Mouse (Mus musculus): ENCODE measurements around the gene Hist1h1a. TPM values are rescaled to one million over a fixed set of nuclear protein-coding genes. Genes with fewer than 3 reads are reported as not detected.
"Not testable (repeated sequence)": the region's sequence is repeated elsewhere in the genome, so short reads cannot be mapped to it uniquely, and the experiment has no call there.

Hist1h1a gene
- polyA plus RNA-seq, 1 experiment from 2014 or later: 4.3 TPM

DNA sequence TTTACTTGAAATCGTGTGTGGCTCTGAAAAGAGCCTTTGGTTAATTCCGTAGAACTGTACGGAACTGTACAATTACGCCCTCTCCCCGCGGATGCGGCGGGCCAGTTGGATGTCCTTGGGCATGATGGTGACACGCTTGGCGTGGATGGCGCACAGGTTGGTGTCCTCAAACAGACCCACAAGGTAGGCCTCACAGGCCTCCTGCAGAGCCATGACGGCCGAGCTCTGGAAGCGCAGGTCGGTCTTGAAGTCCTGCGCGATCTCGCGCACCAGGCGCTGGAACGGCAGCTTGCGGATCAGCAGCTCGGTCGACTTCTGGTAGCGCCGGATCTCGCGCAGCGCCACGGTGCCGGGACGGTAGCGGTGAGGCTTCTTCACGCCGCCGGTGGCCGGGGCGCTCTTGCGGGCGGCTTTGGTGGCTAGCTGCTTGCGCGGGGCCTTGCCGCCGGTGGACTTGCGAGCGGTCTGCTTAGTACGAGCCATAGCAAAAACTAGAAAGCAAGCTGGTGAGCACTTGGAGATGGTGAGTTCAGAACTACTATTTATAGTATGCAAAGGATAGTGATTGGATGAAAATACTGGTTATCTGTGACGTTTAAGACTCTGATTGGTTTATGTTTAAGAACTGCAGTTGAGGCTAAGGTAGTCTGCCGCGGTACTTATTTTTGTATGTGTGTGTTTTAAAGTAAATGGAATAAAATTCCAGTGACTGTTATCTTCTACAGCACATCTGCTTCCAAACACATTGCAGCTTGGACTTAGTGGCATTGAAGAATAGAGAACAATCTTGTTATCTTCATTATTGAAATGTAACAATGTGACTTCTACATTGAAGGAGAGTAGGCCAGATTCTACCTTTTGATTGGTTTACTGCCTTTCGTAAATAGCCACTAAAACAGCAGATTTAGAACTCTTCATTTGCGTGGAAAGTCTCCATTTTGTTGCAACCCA, 1.3 kb upstream of the Hist1h1a start, which contains the start of gene Hist1h3a:
TSS of gene Hist1h3a (minus strand) at position 516 of the 951 bp plus-strand sequence.
- H3K27me3 ChIP-seq; H3K9me3 ChIP-seq (replicated peaks); H3K36me3 ChIP-seq (replicated peaks): not testable (repeated sequence)
- ATAC-seq (ENCODE audit: insufficient read depth): peak; percentile 48
- H3K4me2 ChIP-seq: peak within 1 kb of the TSS; percentile 87
- peak within 1 kb of the TSS; percentile 67 for H3K9ac ChIP-seq
- H3K4me1 ChIP-seq (replicated peaks): peaks cover 63% of the 10 kb centered on the region
- WGBS (ENCODE audit: insufficient replicate concordance): under 1% methylated on average over 33 of the region's 52 CpGs
- H3K4me3 ChIP-seq (replicated peaks): peak within 1 kb of the TSS; percentile 61
- H3K27ac ChIP-seq (replicated peaks): peak within 1 kb of the TSS; percentile 99

DNA sequence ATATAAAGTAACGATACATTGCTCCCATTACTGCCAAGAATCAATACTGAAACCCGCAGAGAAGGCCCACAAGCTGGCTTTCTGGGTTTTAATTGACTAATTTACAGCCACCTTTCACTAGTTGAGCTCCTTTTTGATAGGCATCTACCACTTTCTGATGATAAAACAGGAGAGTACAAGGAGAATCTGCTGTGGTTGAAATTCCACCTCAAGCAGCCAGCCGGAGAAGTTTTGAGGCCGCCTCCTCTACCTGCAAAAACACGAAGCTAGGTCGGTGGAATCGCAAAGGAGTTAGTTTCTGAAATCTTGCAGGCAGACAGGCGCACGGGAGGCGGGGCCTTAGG, 252 bp upstream of the Hist1h1a start:
- no peaks in the 10 kb centered on the region for H3K36me3 ChIP-seq (replicated peaks)
- peak overlapping the region; percentile 61 for H3K4me3 ChIP-seq (replicated peaks)
- H3K27me3 ChIP-seq: no peaks in the 10 kb centered on the region
- H3K4me2 ChIP-seq: peak overlapping the region; percentile 87
- H3K9ac ChIP-seq: peak overlapping the region; percentile 61
- H3K27ac ChIP-seq (replicated peaks): peak overlapping the region; percentile 99
- ATAC-seq (ENCODE audit: insufficient read depth): no peak
- H3K4me1 ChIP-seq (replicated peaks): peaks cover 54% of the 10 kb centered on the region
- H3K9me3 ChIP-seq (replicated peaks): no peaks in the 10 kb centered on the region
- WGBS (ENCODE audit: insufficient replicate concordance): under 1% methylated on average over 10 of the region's 10 CpGs

GRCm38 (mm10) chr13:23764324-23765171, 1.1 kb downstream of the Hist1h1a start:
- no peak for ATAC-seq (ENCODE audit: insufficient read depth)
- H3K27me3 ChIP-seq: no peaks in the 10 kb centered on the region
- H3K4me2 ChIP-seq: peak overlapping the region; percentile 87
- whole genome bisulfite sequencing (ENCODE audit: insufficient replicate concordance): 22% methylated on average over 12 of the region's 12 CpGs
- peak overlapping the region; percentile 61 for H3K4me3 ChIP-seq (replicated peaks)
- peak overlapping the region; percentile 99 for H3K27ac ChIP-seq (replicated peaks)
- no peaks in the 10 kb centered on the region for H3K36me3 ChIP-seq (replicated peaks)
- H3K9ac ChIP-seq: peak overlapping the region; percentile 74
- H3K4me1 ChIP-seq (replicated peaks): peaks cover 42% of the 10 kb centered on the region
- H3K9me3 ChIP-seq (replicated peaks): no peaks in the 10 kb centered on the region

DNA sequence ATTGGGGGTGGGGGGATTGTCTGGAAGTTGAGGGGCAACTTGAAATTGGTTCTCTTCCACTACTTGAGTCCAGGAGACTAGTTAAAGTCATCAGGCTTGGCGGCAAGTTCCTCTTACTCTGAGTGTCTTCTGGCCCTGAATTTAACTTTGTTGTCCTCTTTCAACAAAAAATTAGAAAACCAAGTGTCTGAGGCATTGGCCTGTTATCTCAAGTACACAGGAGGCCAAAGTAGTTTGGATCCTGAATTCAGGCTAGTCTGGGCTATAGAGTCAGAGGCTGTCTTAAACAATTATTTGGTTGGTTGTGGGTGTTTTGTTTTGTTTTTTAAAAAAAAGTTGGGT, 1.7 kb downstream of the Hist1h1a start:
- no peaks in the 10 kb centered on the region for H3K9me3 ChIP-seq (replicated peaks)
- 12% methylated on average over 1 of the region's 1 CpGs for WGBS (ENCODE audit: insufficient replicate concordance)
- peak overlapping the region; percentile 87 for H3K4me2 ChIP-seq
- peak overlapping the region; percentile 61 for H3K4me3 ChIP-seq (replicated peaks)
- no peak for ATAC-seq (ENCODE audit: insufficient read depth)
- H3K27me3 ChIP-seq: no peaks in the 10 kb centered on the region
- no peaks in the 10 kb centered on the region for H3K36me3 ChIP-seq (replicated peaks)
- H3K4me1 ChIP-seq (replicated peaks): peaks cover 38% of the 10 kb centered on the region
- peak overlapping the region; percentile 99 for H3K27ac ChIP-seq (replicated peaks)
- H3K9ac ChIP-seq: peak overlapping the region; percentile 74

- Histone ChIP-seq H3K9ac (no peak overlapping the region), H3K4me3 (replicated peaks) (no peak overlapping the region), H3K4me1 (replicated peaks) (peaks cover 32% of the 10 kb centered on the region), H3K27ac (replicated peaks) (no peak overlapping the region), H3K27me3 (no peaks in the 10 kb centered on the region), H3K4me2 (no peak overlapping the region), H3K36me3 (replicated peaks) (no peaks in the 10 kb centered on the region), H3K9me3 (replicated peaks) (no peaks in the 10 kb centered on the region)
- ATAC-seq (ENCODE audit: insufficient read depth): no peak
These were observed 3.3 kb downstream of the Hist1h1a start for GRCm38 (mm10) chr13:23766772-23767171.

GRCm38 (mm10) chr13:23768834-23769397, 5.5 kb downstream of the Hist1h1a start:
- no peak overlapping the region for H3K4me3 ChIP-seq (replicated peaks)
- no peak overlapping the region for H3K9ac ChIP-seq
- no peaks in the 10 kb centered on the region for H3K9me3 ChIP-seq (replicated peaks)
- ATAC-seq (ENCODE audit: insufficient read depth): no peak
- no peak overlapping the region for H3K27ac ChIP-seq (replicated peaks)
- H3K4me1 ChIP-seq (replicated peaks): peaks cover 39% of the 10 kb centered on the region
- no peaks in the 10 kb centered on the region for H3K27me3 ChIP-seq
- WGBS (ENCODE audit: insufficient replicate concordance): 29% methylated on average over 5 of the region's 5 CpGs
- no peaks in the 10 kb centered on the region for H3K36me3 ChIP-seq (replicated peaks)
- no peak overlapping the region for H3K4me2 ChIP-seq

DNA sequence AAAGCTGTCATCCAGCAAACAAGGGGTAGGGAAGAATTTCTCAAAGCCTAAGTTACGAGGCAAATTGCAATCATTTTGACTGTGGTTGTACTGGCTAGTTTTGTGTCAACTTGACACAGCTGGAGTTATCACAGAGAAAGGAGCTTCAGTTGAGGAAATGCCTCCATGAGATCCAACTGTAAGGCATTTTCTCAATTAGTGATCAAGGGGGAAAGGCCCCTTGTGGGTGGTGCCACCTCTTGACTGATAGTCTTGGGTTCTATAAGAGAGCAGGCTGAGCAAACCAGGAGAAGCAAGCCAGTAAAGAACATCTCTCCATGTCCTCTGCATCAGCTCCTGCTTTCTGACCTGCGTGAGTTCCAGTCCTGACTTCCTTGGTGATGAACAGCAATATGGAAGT, 6.1 kb downstream of the Hist1h1a start, which contains the start of gene Trim38:
TSS of gene Trim38 (plus strand) at position 301 of the 400 bp plus-strand sequence.
- not testable (repeated sequence) for H3K27ac ChIP-seq (replicated peaks); H3K4me3 ChIP-seq (replicated peaks); H3K27me3 ChIP-seq; ATAC-seq (ENCODE audit: insufficient read depth); H3K36me3 ChIP-seq (replicated peaks); H3K9ac ChIP-seq; H3K4me2 ChIP-seq; H3K9me3 ChIP-seq (replicated peaks)
- peaks cover 32% of the 10 kb centered on the region for H3K4me1 ChIP-seq (replicated peaks)
- WGBS (ENCODE audit: insufficient replicate concordance): 60% methylated on average over 2 of the region's 2 CpGs

GRCm38 (mm10) chr13:23772561-23773313, 9.3 kb downstream of the Hist1h1a start:
- ATAC-seq (ENCODE audit: insufficient read depth): peak; percentile 93
- Histone ChIP-seq H3K9me3 (replicated peaks) (no peaks in the 10 kb centered on the region), H3K9ac (peak overlapping the region; percentile 42; the same call in 1 of the 2 replicates), H3K4me3 (replicated peaks) (peak overlapping the region; percentile 41), H3K4me1 (replicated peaks) (peaks cover 37% of the 10 kb centered on the region), H3K4me2 (peak overlapping the region; percentile 64), H3K36me3 (replicated peaks) (no peaks in the 10 kb centered on the region), H3K27ac (replicated peaks) (peak overlapping the region; percentile 48), H3K27me3 (no peaks in the 10 kb centered on the region)
- WGBS (ENCODE audit: insufficient replicate concordance): 17% methylated on average over 21 of the region's 21 CpGs

GRCm38 (mm10) chr13:23778339-23778738, 14.9 kb downstream of the Hist1h1a start:
- ATAC-seq (ENCODE audit: insufficient read depth): 0 out of 2 replicates have a peak, but pooled peaks have one; percentile 34
- no peaks in the 10 kb centered on the region for H3K36me3 ChIP-seq (replicated peaks)
- H3K4me2 ChIP-seq: no peak overlapping the region
- H3K27me3 ChIP-seq: no peaks in the 10 kb centered on the region
- H3K4me1 ChIP-seq (replicated peaks): peaks cover 30% of the 10 kb centered on the region
- WGBS (ENCODE audit: insufficient replicate concordance): 73% methylated on average over 7 of the region's 7 CpGs
- H3K27ac ChIP-seq (replicated peaks): no peak overlapping the region
- no peak overlapping the region for H3K9ac ChIP-seq
- H3K9me3 ChIP-seq (replicated peaks): no peaks in the 10 kb centered on the region
- H3K4me3 ChIP-seq (replicated peaks): no peak overlapping the region

DNA sequence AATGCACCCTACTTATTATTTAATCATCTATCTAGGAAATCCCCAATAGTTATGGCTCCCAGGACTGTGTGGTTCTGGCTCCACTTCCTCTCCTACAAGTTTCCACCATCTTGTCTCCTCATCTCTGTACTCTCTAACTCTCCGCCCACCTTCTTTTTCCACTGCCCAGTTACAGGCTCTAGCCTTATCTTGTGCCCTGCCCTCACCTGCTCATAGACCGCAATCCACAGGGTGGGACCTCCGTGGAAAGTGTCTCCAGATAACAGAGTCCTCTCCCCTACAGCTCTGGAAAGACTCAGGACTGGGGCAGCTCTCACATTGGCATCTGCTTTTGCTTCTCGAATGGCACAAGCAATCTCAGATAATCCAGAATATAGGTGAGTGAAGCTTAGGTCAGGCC, 15.6 kb downstream of the Hist1h1a start:
- H3K9ac ChIP-seq: no peak overlapping the region
- WGBS (ENCODE audit: insufficient replicate concordance): 44% methylated on average over 4 of the region's 4 CpGs
- ATAC-seq (ENCODE audit: insufficient read depth): no peak

More for the DNA sequence above, 15.6 kb downstream of the Hist1h1a start:
- Histone ChIP-seq H3K27ac (replicated peaks) (no peak overlapping the region), H3K4me2 (no peak overlapping the region), H3K4me1 (replicated peaks) (peaks cover 24% of the 10 kb centered on the region), H3K4me3 (replicated peaks) (no peak overlapping the region), H3K36me3 (replicated peaks) (no peaks in the 10 kb centered on the region), H3K9me3 (replicated peaks) (no peaks in the 10 kb centered on the region), H3K27me3 (no peaks in the 10 kb centered on the region)
